Comparison of ENCODE assay signal across 26 mouse cellular contexts in the genomic region with DNA sequence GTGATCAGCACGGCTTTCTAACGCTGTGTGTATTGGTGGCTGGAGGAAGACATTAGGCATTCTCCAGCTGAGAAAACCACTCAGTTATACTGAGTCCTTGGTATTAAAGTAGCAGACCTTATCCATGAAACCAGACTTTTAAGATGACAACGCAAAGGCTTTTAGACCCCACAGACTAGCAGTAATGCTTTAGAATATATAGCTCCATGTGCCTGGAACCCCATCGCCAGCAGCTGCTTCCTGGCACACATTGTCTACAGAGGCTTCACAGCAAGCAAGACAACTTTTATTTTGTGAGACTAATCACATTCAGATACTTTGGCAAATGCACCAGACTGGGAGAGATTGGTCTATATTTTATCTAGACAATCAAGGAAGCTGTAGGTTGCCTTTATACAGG. TPM values are rescaled to one million over a fixed set of nuclear protein-coding genes. Genes with fewer than 3 reads are reported as not detected.
DNase-seq lines count a peak whose midpoint lies in the region; ATAC-seq lines count a peak whose summit lies in the region.
"Had no signal": no experiment of that assay in that cellular context is flagged by ENCODE, and none has a peak within 500 bp of the region (broad histone marks: within the 10 kb centered on the region; RNA-seq: fewer than 3 reads in every experiment).

No protein-coding gene starts in this region.

- H3K4me1 ChIP-seq in neural tube, embryonic 11.5 days (ENCODE audit: control insufficient read depth, insufficient read depth, low read length): no peaks in the 10 kb centered on the region
- H3K4me1 ChIP-seq in neural tube, embryonic 12.5 days: 0 out of 2 replicates have a peak, but pooled peaks cover 7% of the 10 kb centered on the region
- 0 out of 2 replicates have a peak, but pooled peaks cover 4% of the 10 kb centered on the region for H3K4me1 ChIP-seq in neural tube, embryonic 14.5 days (ENCODE audit: control insufficient read depth, insufficient read depth, low read length)
- H3K4me1 ChIP-seq: embryonic facial prominence, embryonic 15.5 days; forebrain, embryonic 10.5 days; forebrain, embryonic 12.5 days had no signal

- H3K36me3 ChIP-seq in neural tube, embryonic 11.5 days (ENCODE audit: control insufficient read depth, insufficient read depth, low read length): no peaks in the 10 kb centered on the region
- no peaks in the 10 kb centered on the region for H3K36me3 ChIP-seq in neural tube, embryonic 12.5 days
- H3K36me3 ChIP-seq in neural tube, embryonic 14.5 days (ENCODE audit: control insufficient read depth, insufficient read depth, low read length): no peaks in the 10 kb centered on the region
- H3K36me3 ChIP-seq: embryonic facial prominence, embryonic 13.5 days; embryonic facial prominence, embryonic 15.5 days; forebrain, embryonic 10.5 days; forebrain, embryonic 12.5 days had no signal

- H3K9me3 ChIP-seq in neural tube, embryonic 11.5 days (ENCODE audit: control insufficient read depth, low read length): no peaks in the 10 kb centered on the region
- 0 out of 2 replicates have a peak, but pooled peaks cover 6% of the 10 kb centered on the region for H3K9me3 ChIP-seq in neural tube, embryonic 12.5 days
- no peaks in the 10 kb centered on the region for H3K9me3 ChIP-seq in neural tube, embryonic 14.5 days (ENCODE audit: control insufficient read depth, low read length)
- H3K9me3 ChIP-seq: embryonic facial prominence, embryonic 13.5 days; embryonic facial prominence, embryonic 15.5 days; forebrain, embryonic 12.5 days had no signal

- no peak overlapping the region for H3K9ac ChIP-seq in neural tube, embryonic 11.5 days (ENCODE audit: low read length)
- no peak overlapping the region for H3K9ac ChIP-seq in neural tube, embryonic 12.5 days
- no peak overlapping the region for H3K9ac ChIP-seq in neural tube, embryonic 14.5 days (replicated peaks; ENCODE audit: low read depth, low read length)
- H3K9ac ChIP-seq: embryonic facial prominence, embryonic 13.5 days; embryonic facial prominence, embryonic 15.5 days; forebrain, embryonic 12.5 days had no signal

- WGBS in neural tube, embryonic 11.5 days: 60% methylated on average over 4 of the region's 4 CpGs
- WGBS in neural tube, embryonic 12.5 days: 42% methylated on average over 4 of the region's 4 CpGs
- WGBS in neural tube, embryonic 14.5 days: 38% methylated on average over 4 of the region's 4 CpGs

- H3K27me3 ChIP-seq in neural tube, embryonic 11.5 days (ENCODE audit: control insufficient read depth, insufficient read depth, low read length): no peaks in the 10 kb centered on the region
- no peaks in the 10 kb centered on the region for H3K27me3 ChIP-seq in neural tube, embryonic 12.5 days (replicated peaks)
- H3K27me3 ChIP-seq in neural tube, embryonic 14.5 days (ENCODE audit: control insufficient read depth, insufficient read depth, low read length): no peaks in the 10 kb centered on the region
- H3K27me3 ChIP-seq: embryonic facial prominence, embryonic 13.5 days; embryonic facial prominence, embryonic 15.5 days; forebrain, embryonic 12.5 days had no signal

- peak overlapping the region; percentile 79 for H3K27ac ChIP-seq in neural tube, embryonic 11.5 days (ENCODE audit: low read depth, low read length)
- peak overlapping the region; percentile 53; the same call in 1 of the 2 replicates for H3K27ac ChIP-seq in neural tube, embryonic 12.5 days
- no peak overlapping the region for H3K27ac ChIP-seq in neural tube, embryonic 14.5 days (ENCODE audit: low read depth, low read length)
- H3K27ac ChIP-seq: embryonic facial prominence, embryonic 13.5 days; embryonic facial prominence, embryonic 15.5 days; forebrain, embryonic 10.5 days; forebrain, embryonic 12.5 days had no signal

- H3K4me2 ChIP-seq in neural tube, embryonic 11.5 days (ENCODE audit: low read depth): no peak overlapping the region
- no peak overlapping the region for H3K4me2 ChIP-seq in neural tube, embryonic 12.5 days (replicated peaks)
- H3K4me2 ChIP-seq in neural tube, embryonic 14.5 days (ENCODE audit: low read depth, low read length): no peak overlapping the region
- H3K4me2 ChIP-seq: embryonic facial prominence, embryonic 13.5 days; embryonic facial prominence, embryonic 15.5 days; forebrain, embryonic 12.5 days had no signal

- ATAC-seq in neural tube, embryonic 11.5 days (ENCODE audit: insufficient read depth, low FRiP score, low TSS enrichment): peak; percentile 45
- peak; percentile 58 for ATAC-seq in neural tube, embryonic 12.5 days (ENCODE audit: low FRiP score, low read depth)
- ATAC-seq in neural tube, embryonic 14.5 days (ENCODE audit: low read depth): peak; percentile 47
- ATAC-seq: forebrain, embryonic 14.5 days had no signal

- no peak overlapping the region for H3K4me3 ChIP-seq in neural tube, embryonic 11.5 days (ENCODE audit: low read depth, low read length)
- no peak overlapping the region for H3K4me3 ChIP-seq in neural tube, embryonic 12.5 days
- no peak overlapping the region for H3K4me3 ChIP-seq in neural tube, embryonic 14.5 days (ENCODE audit: low read depth, low read length)
- H3K4me3 ChIP-seq: embryonic facial prominence, embryonic 13.5 days; embryonic facial prominence, embryonic 15.5 days; erythroblast, embryonic 14.5 days; forebrain, embryonic 10.5 days; forebrain, embryonic 12.5 days had no signal

- DNase-seq in neural tube, embryonic 11.5 days (ENCODE audit: low spot score): no peak
- DNase-seq in neural tube, embryonic 10.5 days (ENCODE audit: extremely low spot score, low spot score): no peak
- DNase-seq in right cerebral cortex, postnatal 10 days (ENCODE audit: low spot score in 2 of 2): no peak
- DNase-seq in thymus, postnatal 14 days: no peak
- no peak for DNase-seq in lung, postnatal 14 days
- DNase-seq: adrenal gland, adult 2 months; adrenal gland, postnatal 10 days; adrenal gland, postnatal 25 days; cerebellum, adult 11 months; cerebellum, adult 18-20 months; cerebellum, adult 8-10 months; cerebellum, adult 9-11 months; cerebellum, postnatal 14 days; cerebellum, postnatal 36 days; embryo, embryonic 11 days had no signal

RNA-seq across cellular contexts. Expression of a gene that starts 35.8 kb away (rescaled TPM):
- 0.16 TPM in 1 of 2 replicates, not detected in the other for polyA plus RNA-seq in neural tube, embryonic 11.5 days (2014; fragmentation: Nextera tagmentation; extraction: Ambion mirVana)
- polyA plus RNA-seq in neural tube, embryonic 12.5 days (2016; fragmentation: Nextera tagmentation; extraction: Ambion mirVana): 0.32 TPM in 1 of 2 replicates, not detected in the other
- polyA plus RNA-seq in neural tube, embryonic 14.5 days (2014; fragmentation: Nextera tagmentation; extraction: Ambion mirVana): 0.25 TPM in 1 of 2 replicates, not detected in the other
- polyA plus RNA-seq: adrenal gland, adult 2 months; brain, embryonic 14.5 days; C2C12; embryonic facial prominence, embryonic 11.5 days; embryonic facial prominence, embryonic 13.5 days; embryonic facial prominence, embryonic 15.5 days; erythroblast, embryonic 14.5 days; forebrain, embryonic 10.5 days; forebrain, embryonic 12.5 days; forebrain, embryonic 14.5 days had no signal
